Mouse (Mus musculus) testis, adult 2 months (tissue): ENCODE results near the gene Mrpl27.

ENCODE experiments used
- CTCF ChIP-seq: fragments of 200-500 bp; IDR thresholded peaks from 2 replicates; pipeline ENCODE4 v1.5.1; 2012; ENCODE audit warnings: low read depth, mild to moderate bottlenecking, inconsistent platforms, low read length, moderate library complexity; ENCODE audit not compliant: control insufficient read depth, insufficient read depth, insufficient replicate concordance
- POLR2A ChIP-seq: fragments of 200-500 bp; IDR thresholded peaks from 2 replicates; pipeline ENCODE4 v1.6.1; 2012; ENCODE audit warnings: low read depth, mild to moderate bottlenecking, inconsistent platforms, low read length, moderate library complexity; ENCODE audit not compliant: control insufficient read depth

- no peak for TF ChIP-seq POLR2A
- no peak for TF ChIP-seq CTCF
These were observed 20.6 kb upstream of the Mrpl27 start for GRCm38 (mm10) chr11:94632988-94633387.
